Mouse (Mus musculus) lung, postnatal 36 days (tissue): ENCODE results near the gene Men1.

Experiments used
- DNase-seq: peaks from one replicate; pipeline ENCODE4 v3.0.0; 2022; ENCODE audit warnings: mixed read lengths

The Men1 gene

DNA sequence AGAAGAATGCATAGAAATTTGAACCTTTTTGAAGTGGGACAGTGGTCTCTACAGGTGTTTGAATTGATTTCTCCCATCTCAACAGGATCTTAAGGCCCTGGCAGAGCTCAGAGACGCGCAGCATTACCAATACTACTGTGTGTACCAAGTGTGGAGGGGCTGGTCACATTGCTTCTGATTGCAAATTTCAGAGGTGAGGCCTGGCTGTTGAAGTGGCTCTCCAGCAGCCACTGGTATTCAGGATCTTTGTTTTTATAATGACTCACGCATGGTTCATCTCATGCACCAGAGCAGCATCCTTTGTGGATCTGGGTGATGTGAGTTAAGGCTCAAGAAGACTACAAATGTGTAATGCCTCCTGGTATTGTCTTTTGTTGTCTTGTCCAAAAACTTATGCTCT is 37.7 kb downstream of the Men1 start:
- DNase-seq: no peak

GRCm38 (mm10) chr19:6373539-6374400 is 39.0 kb downstream of the Men1 start:
- peak; percentile 93 for DNase-seq

DNA sequence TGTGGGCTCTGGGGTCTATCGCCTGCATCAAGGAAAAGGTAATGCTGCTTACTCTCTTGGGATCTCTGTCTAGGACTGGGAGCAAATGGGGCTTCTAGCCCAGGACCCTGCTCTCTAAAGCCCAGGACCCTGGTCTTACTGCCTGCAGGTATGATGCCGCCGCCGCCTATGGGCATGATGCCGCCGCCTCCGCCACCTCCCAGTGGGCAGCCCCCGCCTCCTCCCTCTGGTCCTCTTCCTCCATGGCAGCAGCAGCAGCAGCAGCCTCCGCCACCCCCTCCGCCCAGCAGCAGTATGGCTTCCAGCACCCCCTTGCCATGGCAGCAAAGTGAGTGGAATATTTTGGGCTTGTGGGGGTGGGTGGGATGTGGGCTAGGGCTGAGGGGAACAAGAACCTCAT is 39.8 kb downstream of the Men1 start:
- DNase-seq: no peak

- no peak for DNase-seq
Observed at GRCm38 (mm10) chr19:6375423-6376254, 40.9 kb downstream of the Men1 start.

DNA sequence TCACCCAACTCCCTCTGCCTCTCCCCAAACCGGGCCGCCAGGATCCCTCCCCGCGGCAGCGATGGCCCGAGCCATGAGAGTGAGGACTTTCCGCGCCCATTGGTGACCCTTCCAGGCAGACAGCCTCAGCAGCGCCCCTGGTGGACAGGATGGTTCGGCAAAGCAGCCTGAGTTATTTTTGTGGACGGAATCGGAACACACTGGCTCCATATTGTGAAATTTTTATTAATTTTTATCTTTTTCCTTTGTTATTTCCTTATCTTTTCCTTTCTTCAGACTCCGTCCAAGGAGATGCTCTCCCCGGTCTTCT is 41.4 kb downstream of the Men1 start:
- DNase-seq: peak; percentile 70

- no peak for DNase-seq
Observed at GRCm38 (mm10) chr19:6376643-6377042, 41.9 kb downstream of the Men1 start.

GRCm38 (mm10) chr19:6377327-6378040 is 42.7 kb downstream of the Men1 start:
- DNase-seq: no peak

DNA sequence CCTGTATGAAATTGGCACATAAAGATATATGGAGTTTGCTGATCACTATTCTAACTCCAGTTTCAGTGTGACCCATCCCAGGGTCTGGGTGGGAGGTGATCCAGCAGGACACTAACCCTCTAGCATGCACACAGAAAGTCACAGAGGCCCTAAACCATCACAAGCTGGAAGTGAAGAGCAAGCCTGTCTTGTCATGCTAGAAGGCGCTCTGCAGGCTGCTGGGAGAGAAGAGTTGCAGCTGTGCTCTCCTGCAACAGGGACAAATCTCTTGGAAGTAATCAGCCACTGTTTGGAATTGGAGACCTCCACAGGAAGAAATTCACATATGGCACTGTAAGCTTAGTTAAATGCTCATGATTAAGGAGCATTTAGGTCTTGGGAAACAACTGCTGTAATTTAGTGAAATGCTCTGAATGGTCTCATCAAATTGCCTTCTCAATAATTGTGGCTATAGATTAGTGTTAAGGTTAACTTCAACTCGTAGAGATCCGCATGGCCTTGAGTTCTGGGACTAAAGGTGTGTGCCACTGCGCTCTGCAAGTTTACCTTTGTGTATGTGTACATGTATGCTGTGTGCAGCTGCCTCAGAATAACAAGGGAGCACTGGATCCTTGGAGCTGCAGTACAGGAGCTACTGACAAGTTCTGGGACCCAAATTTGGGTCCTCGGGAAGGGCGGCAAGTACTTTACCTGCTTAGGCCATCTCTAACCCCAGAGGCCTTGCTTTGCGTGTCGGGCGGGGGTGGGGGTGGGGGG is 45.8 kb downstream of the Men1 start:
- DNase-seq: no peak

- no peak for DNase-seq
Observed at GRCm38 (mm10) chr19:6381238-6381637, 46.5 kb downstream of the Men1 start.

- DNase-seq: no peak
Observed at GRCm38 (mm10) chr19:6382323-6382924, 47.6 kb downstream of the Men1 start.

DNA sequence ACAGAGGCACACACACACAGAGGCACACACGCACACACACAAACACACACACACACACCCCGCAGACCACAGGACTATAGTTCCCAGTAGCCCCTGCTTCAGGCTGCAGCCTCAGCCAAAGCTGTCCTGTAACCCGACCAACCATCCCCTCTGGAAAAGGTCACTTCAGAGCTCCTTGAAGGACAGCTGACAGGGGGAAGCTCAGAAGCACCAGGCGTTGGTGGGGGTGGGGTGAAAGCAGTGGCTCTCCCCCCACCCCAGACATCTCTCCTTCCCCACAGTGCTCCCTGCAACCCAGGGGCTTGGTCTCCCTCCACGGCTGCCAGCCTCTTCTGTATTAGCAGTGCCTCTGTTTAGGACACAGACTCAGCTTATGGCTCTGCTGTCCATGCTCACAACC is 48.7 kb downstream of the Men1 start:
- no peak for DNase-seq

DNA sequence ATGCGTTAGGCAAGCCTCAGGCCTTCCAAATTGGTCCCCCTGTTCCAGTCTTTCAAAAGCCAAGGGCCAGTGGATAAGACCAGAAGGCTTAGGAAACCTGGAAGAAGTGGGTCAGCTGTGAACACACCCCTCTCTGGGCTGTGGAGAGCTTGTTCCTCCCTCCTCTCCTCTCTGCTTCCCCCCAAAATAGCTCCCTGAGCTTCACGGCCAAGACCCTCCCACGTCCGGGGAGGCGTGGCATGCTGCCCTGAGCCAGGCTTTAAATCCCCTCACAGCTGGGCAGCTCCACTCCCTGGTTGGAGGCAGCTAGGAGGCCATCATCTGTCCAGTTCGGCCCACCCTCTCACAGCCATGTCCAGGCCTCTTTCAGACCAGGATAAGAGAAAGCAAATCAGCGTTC is 49.3 kb downstream of the Men1 start, which contains the start of gene Pygm:
TSS of gene Pygm (plus strand) at position 272 of the 400 bp plus-strand sequence.
- DNase-seq: peak; percentile 77

GRCm38 (mm10) chr19:6384954-6385353 is 50.2 kb downstream of the Men1 start:
- no peak for DNase-seq

- no peak for DNase-seq
Observed at GRCm38 (mm10) chr19:6385419-6385818, 50.6 kb downstream of the Men1 start.

DNA sequence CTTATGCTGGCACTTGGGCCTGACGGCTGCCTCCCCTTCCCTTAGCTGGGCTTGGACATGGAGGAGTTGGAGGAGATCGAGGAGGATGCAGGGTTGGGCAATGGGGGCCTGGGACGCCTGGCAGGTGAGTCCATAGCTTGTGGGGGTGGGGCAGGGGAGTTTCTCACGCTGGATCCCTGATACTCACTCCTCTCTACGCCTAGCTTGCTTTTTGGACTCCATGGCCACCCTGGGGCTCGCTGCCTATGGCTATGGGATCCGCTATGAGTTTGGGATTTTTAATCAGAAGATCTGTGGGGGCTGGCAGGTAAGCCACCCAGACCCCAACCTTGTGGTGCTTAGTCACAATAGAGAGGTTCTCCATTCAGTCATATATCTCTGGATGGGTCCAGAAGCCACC is 51.0 kb downstream of the Men1 start:
- DNase-seq: no peak

- no peak for DNase-seq
Observed at GRCm38 (mm10) chr19:6386234-6386633, 51.5 kb downstream of the Men1 start.

- DNase-seq: no peak
Observed at GRCm38 (mm10) chr19:6388006-6388405, 53.2 kb downstream of the Men1 start.

DNA sequence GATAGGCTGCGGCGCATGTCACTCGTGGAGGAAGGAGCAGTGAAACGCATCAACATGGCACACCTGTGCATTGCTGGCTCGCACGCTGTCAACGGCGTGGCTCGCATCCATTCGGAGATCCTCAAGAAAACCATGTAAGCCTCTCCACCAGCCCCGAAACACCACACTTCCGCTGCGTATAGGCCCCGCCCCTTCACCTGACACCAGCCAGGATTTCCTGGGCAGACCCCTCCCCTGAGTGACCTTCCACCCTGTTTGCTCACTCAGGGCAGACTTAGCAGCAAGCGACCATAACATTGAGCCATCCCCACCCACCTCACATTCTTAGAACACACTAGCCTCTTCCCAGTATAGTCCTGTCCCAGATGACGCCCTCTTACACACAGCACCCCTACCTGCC is 55.0 kb downstream of the Men1 start:
- DNase-seq: peak; percentile 55

DNA sequence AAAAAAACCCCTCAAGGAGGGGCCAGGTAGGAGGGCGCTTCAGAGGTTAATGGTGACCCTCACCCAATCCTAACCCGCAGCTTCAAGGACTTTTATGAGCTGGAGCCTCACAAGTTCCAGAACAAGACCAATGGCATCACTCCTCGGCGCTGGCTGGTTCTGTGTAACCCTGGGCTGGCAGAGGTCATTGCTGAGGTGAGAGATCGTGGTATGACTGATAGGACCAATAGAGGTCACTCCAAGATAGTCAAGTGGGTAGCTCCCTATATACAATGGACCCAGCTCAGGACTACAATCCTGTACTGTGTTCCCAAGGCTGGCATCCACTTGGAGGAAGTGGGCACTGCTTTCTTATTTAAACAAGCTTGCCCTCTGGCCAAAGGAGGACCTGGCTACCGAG is 55.5 kb downstream of the Men1 start:
- DNase-seq: no peak
